8 mouse cellular contexts compared by ENCODE assay signal in genomic region chr2:121354820-121355592, GRCm38 (mm10). TPM values are rescaled to one million over a fixed set of nuclear protein-coding genes. Genes with fewer than 3 reads are reported as not detected.
DNase-seq lines count a peak whose midpoint lies in the region; ATAC-seq and TF ChIP-seq lines count a peak whose summit lies in the region.

Ppip5k1 (minus strand) TSS chr2:121355396.

- no peaks in the 10 kb centered on the region for H3K36me3 ChIP-seq in forebrain, embryonic 10.5 days (replicated peaks)
- H3K36me3 ChIP-seq in heart, embryonic 15.5 days = no peaks in the 10 kb centered on the region
- no peaks in the 10 kb centered on the region for H3K36me3 ChIP-seq in liver, embryonic 14.5 days (replicated peaks; ENCODE audit: control insufficient read depth, insufficient read depth, low read depth)
- H3K36me3 ChIP-seq in neural tube, embryonic 11.5 days (ENCODE audit: control insufficient read depth, insufficient read depth, low read length) = no peaks in the 10 kb centered on the region
- H3K36me3 ChIP-seq in stomach, postnatal 0 days (ENCODE audit: control insufficient read depth, insufficient read depth, low read length) = no peaks in the 10 kb centered on the region; the same call in 1 of the 2 replicates

- WGBS in forebrain, embryonic 10.5 days = under 1% methylated on average over 58 of the region's 58 CpGs
- WGBS in heart, embryonic 15.5 days = under 1% methylated on average over 57 of the region's 58 CpGs
- WGBS in liver, embryonic 14.5 days (ENCODE audit: insufficient replicate concordance) = under 1% methylated on average over 58 of the region's 58 CpGs
- WGBS in neural tube, embryonic 11.5 days = under 1% methylated on average over 56 of the region's 58 CpGs
- WGBS in stomach, postnatal 0 days = under 1% methylated on average over 57 of the region's 58 CpGs

- peak within 1 kb of the TSS; percentile 93 for H3K4me2 ChIP-seq in heart, embryonic 15.5 days
- H3K4me2 ChIP-seq in liver, embryonic 14.5 days (ENCODE audit: low read depth) = peak within 1 kb of the TSS; percentile 85
- H3K4me2 ChIP-seq in neural tube, embryonic 11.5 days (ENCODE audit: low read depth) = peak within 1 kb of the TSS; percentile 67
- H3K4me2 ChIP-seq in stomach, postnatal 0 days (replicated peaks; ENCODE audit: low read depth) = peak within 1 kb of the TSS; percentile 96

- peak within 1 kb of the TSS; percentile 93 for H3K27ac ChIP-seq in forebrain, embryonic 10.5 days
- peak within 1 kb of the TSS; percentile 70 for H3K27ac ChIP-seq in heart, embryonic 15.5 days
- H3K27ac ChIP-seq in liver, embryonic 14.5 days = no peak within 1 kb of the TSS
- H3K27ac ChIP-seq in neural tube, embryonic 11.5 days (ENCODE audit: low read depth, low read length) = peak within 1 kb of the TSS; percentile 65; the same call in 1 of the 2 replicates
- peak within 1 kb of the TSS; percentile 56 for H3K27ac ChIP-seq in stomach, postnatal 0 days (replicated peaks)

- ATAC-seq in heart, embryonic 15.5 days (replicated peaks; ENCODE audit: insufficient number of reproducible peaks, insufficient read depth, low FRiP score, low read depth) = peak; percentile 96
- peak; percentile 97 for ATAC-seq in liver, embryonic 14.5 days (ENCODE audit: insufficient read depth)
- peak; percentile 94 for ATAC-seq in neural tube, embryonic 11.5 days (ENCODE audit: insufficient read depth, low FRiP score, low TSS enrichment)
- peak; percentile 87 for ATAC-seq in stomach, postnatal 0 days (ENCODE audit: low FRiP score, low TSS enrichment)

- DNase-seq in CD8-positive naive resting alpha-beta T cell, adult 2 months (ENCODE audit: low read depth in 2 of 2, low spot score in 2 of 2) = peak; percentile 93 to 95
- peak; percentile 90 for DNase-seq in c-Kit-positive CD71-negative TER-119-negative erythroid progenitor cells, embryonic 14.5 days (ENCODE audit: low read depth)
- peak; percentile 98 for DNase-seq in forebrain, embryonic 10.5 days (ENCODE audit: extremely low spot score, low spot score)
- DNase-seq in kidney, postnatal 25 days = peak; percentile 98 to 99
- peak; percentile 87 to 89 (median 88) for DNase-seq in liver, embryonic 14.5 days (ENCODE audit: low read depth in 3 of 3, low spot score in 3 of 3)
- DNase-seq in neural tube, embryonic 11.5 days (ENCODE audit: low spot score) = peak; percentile 98
- peak; percentile 98 for DNase-seq in stomach, postnatal 0 days (ENCODE audit: low spot score)

- no peak for TF ChIP-seq EP300 in liver, embryonic 14.5 days (IDR thresholded peaks at IDR 0.05; ENCODE audit: low read depth)
- no peak for TF ChIP-seq EP300 in stomach, postnatal 0 days (optimal IDR thresholded peaks at IDR 0.05)

- H3K9me3 ChIP-seq in forebrain, embryonic 10.5 days = no peaks in the 10 kb centered on the region
- no peaks in the 10 kb centered on the region for H3K9me3 ChIP-seq in heart, embryonic 15.5 days (replicated peaks)
- no peaks in the 10 kb centered on the region for H3K9me3 ChIP-seq in liver, embryonic 14.5 days (ENCODE audit: control insufficient read depth, low read length)
- H3K9me3 ChIP-seq in neural tube, embryonic 11.5 days (ENCODE audit: control insufficient read depth, low read length) = no peaks in the 10 kb centered on the region
- no peaks in the 10 kb centered on the region for H3K9me3 ChIP-seq in stomach, postnatal 0 days (ENCODE audit: control insufficient read depth, low read length)

- H3K9ac ChIP-seq in heart, embryonic 15.5 days = peak within 1 kb of the TSS; percentile 87
- peak within 1 kb of the TSS; percentile 84 for H3K9ac ChIP-seq in liver, embryonic 14.5 days (replicated peaks)
- peak within 1 kb of the TSS; percentile 78 for H3K9ac ChIP-seq in neural tube, embryonic 11.5 days (ENCODE audit: low read length)
- peak within 1 kb of the TSS; percentile 73 for H3K9ac ChIP-seq in stomach, postnatal 0 days (ENCODE audit: low read length)

- peaks cover 39% of the 10 kb centered on the region for H3K27me3 ChIP-seq in forebrain, embryonic 10.5 days (ENCODE audit: poor library complexity, severe bottlenecking)
- H3K27me3 ChIP-seq in heart, embryonic 15.5 days = peaks cover 35% of the 10 kb centered on the region
- H3K27me3 ChIP-seq in liver, embryonic 14.5 days (ENCODE audit: control insufficient read depth, insufficient read depth, low read length) = peaks cover 28% of the 10 kb centered on the region
- peaks cover 4% of the 10 kb centered on the region; the same call in 1 of the 2 replicates for H3K27me3 ChIP-seq in neural tube, embryonic 11.5 days (ENCODE audit: control insufficient read depth, insufficient read depth, low read length)
- H3K27me3 ChIP-seq in stomach, postnatal 0 days (ENCODE audit: control insufficient read depth, insufficient read depth, low read length) = no peaks in the 10 kb centered on the region

- H3K4me1 ChIP-seq in forebrain, embryonic 10.5 days = peaks cover 32% of the 10 kb centered on the region
- H3K4me1 ChIP-seq in heart, embryonic 15.5 days (replicated peaks) = peaks cover 18% of the 10 kb centered on the region
- peaks cover 0 to 7% of the 10 kb centered on the region in 2 experiments; a peak in 2 of 4 replicates for H3K4me1 ChIP-seq in liver, embryonic 14.5 days (replicated peaks; ENCODE audit: control insufficient read depth in 2 of 2, insufficient read depth in 2 of 2, low read length in 1 of 2)
- 0 out of 2 replicates have a peak, but pooled peaks cover 6% of the 10 kb centered on the region for H3K4me1 ChIP-seq in neural tube, embryonic 11.5 days (ENCODE audit: control insufficient read depth, insufficient read depth, low read length)
- no peaks in the 10 kb centered on the region for H3K4me1 ChIP-seq in stomach, postnatal 0 days (replicated peaks; ENCODE audit: control insufficient read depth, insufficient read depth)

- peak; percentile 99 for TF ChIP-seq CTCF in liver, embryonic 14.5 days (IDR thresholded peaks at IDR 0.05; ENCODE audit: low read depth)
- peak; percentile 97 for TF ChIP-seq CTCF in stomach, postnatal 0 days (IDR thresholded peaks at IDR 0.05; ENCODE audit: low read depth)

- H3K4me3 ChIP-seq in forebrain, embryonic 10.5 days = peak within 1 kb of the TSS; percentile 67
- H3K4me3 ChIP-seq in heart, embryonic 15.5 days = peak within 1 kb of the TSS; percentile 87
- H3K4me3 ChIP-seq in liver, embryonic 14.5 days (ENCODE audit: insufficient read depth in 1 of 2, low read depth in 2 of 2, low read length in 2 of 2) = peak within 1 kb of the TSS; percentile 67 to 84
- H3K4me3 ChIP-seq in neural tube, embryonic 11.5 days (ENCODE audit: low read depth, low read length) = peak within 1 kb of the TSS; percentile 61
- peak within 1 kb of the TSS; percentile 71 for H3K4me3 ChIP-seq in stomach, postnatal 0 days (ENCODE audit: low read depth, low read length)

RNA-seq across cellular contexts. Expression of gene Ppip5k1, which starts in this region (rescaled TPM):
- 10.1 and 11.0 TPM in 2 replicates for polyA plus RNA-seq in forebrain, embryonic 10.5 days (2016; fragmentation: Nextera tagmentation; extraction: Ambion mirVana)
- 11.3 and 12.6 TPM in 2 replicates for polyA plus RNA-seq in heart, embryonic 15.5 days (2015; fragmentation: Nextera tagmentation; extraction: Ambion mirVana)
- polyA plus RNA-seq in liver, embryonic 14.5 days (2012; rRNA removed) = 3.1 and 4.5 TPM in 2 replicates
- 5.6 and 8.4 TPM in 2 replicates for polyA plus RNA-seq in liver, embryonic 14.5 days (2014; fragmentation: Nextera tagmentation; extraction: Ambion mirVana)
- 10.8 and 11.4 TPM in 2 replicates for polyA plus RNA-seq in neural tube, embryonic 11.5 days (2014; fragmentation: Nextera tagmentation; extraction: Ambion mirVana)
- polyA plus RNA-seq in stomach, postnatal 0 days (2015; fragmentation: Nextera tagmentation; extraction: Ambion mirVana) = 13.9 and 14.1 TPM in 2 replicates
